Mouse (Mus musculus) cerebellum, adult (tissue): ENCODE data around the gene Olfr193.
"Not testable (repeated sequence)": the region's sequence is repeated elsewhere in the genome, so short reads cannot be mapped to it uniquely, and the experiment has no call there.

Experiments
- ATAC-seq: cut with Nextera tagmentation; 2 replicates; pipeline ENCODE4 v1.9.2; 2017; ENCODE audit warnings: mild to moderate bottlenecking, moderate library complexity, mixed read lengths; ENCODE audit not compliant: insufficient number of reproducible peaks, low FRiP score, low TSS enrichment

The Olfr193 gene

DNA sequence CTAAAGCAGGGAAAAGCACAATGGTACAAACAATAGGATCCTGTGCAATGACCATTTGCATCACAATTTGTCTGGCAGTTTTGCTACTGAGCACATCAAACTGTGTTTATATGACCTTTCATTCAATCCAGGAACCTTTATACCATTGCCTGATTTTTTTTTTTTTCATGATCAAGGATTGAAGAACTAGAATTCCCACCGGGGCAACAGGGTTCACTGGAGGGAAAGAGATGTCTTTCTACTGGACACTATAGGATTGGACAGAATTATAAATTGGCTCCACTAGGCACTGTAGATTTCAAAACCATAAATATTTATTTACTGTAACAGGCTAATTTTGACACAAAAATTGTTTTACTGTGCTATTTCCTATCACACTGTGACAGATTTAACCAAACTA lies at the start of gene Olfr193:
Olfr193 (minus strand) TSS at position 101 of the 400 bp plus-strand sequence.
- no peak for ATAC-seq

- no peak for ATAC-seq
These were observed 40.3 kb upstream of the Olfr193 start for GRCm38 (mm10) chr16:59151996-59152395.

DNA sequence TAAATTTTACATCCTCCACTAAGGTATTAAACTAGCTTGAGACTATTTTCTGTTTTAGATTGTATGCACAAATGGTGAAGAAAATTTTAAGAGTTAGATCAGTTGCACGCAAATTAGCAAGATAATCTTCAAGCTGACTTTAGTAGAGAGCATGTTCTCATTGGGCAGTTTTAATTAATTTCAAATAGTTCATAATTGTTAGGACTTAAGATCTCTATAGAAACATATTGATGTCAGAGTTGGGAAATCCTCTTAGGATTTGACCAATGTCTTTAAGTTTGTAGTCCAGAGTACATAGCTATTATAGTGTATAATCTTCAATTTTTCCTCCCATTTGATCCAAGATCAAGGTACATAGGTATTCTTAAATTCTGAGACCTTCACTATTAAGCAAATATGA lies 35.1 kb upstream of the Olfr193 start, which contains the start of gene Olfr195:
Olfr195 (plus strand) TSS at position 301 of the 400 bp plus-strand sequence.
- no peak for ATAC-seq

GRCm38 (mm10) chr16:59141105-59141504 lies 29.4 kb upstream of the Olfr193 start:
- ATAC-seq: no peak

GRCm38 (mm10) chr16:59130740-59131139 lies 19.1 kb upstream of the Olfr193 start:
- no peak for ATAC-seq

DNA sequence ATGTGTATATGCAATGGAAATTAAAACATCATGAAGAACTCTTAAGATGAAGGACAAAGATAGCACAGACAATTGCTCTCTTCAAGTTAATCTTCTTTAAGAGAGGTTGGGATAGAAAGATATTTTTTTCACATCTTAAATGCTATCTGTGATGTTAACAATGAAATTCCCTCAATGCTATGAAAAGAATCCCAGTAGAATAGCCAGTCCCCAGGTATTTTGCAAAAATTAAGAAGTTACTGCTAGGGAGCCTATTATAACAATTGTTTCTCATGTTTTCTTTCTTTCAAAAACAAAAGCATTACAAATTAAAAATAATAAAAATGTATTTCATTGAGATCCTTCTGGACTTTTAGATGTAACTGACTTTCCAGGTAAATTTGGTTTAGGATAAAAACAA lies 9.3 kb upstream of the Olfr193 start, which contains the start of gene Olfr194:
Olfr194 (minus strand) TSS at position 101 of the 400 bp plus-strand sequence.
- ATAC-seq: no peak

DNA sequence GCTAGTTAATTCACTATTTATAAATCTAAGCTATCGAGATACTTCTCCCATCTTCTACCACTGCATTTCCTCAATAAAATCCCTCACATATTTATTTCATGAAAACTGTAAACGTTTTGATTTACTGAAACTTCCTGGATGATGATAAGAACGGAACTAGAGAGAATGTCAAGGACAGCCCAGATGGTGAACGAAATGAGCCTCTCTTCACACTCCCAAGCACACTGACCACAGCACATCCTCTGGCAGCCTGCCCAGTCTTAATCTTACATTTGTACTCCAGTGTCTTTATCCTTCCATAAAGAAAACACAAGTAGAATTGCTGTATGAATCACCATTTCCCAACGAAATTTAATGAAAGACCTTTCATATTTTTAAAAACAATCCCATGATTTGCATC lies 3.2 kb downstream of the Olfr193 start:
- ATAC-seq: not testable (repeated sequence)

- no peak for ATAC-seq
These were observed 6.4 kb downstream of the Olfr193 start for GRCm38 (mm10) chr16:59105312-59105711.

- ATAC-seq: not testable (repeated sequence)
These were observed 22.0 kb downstream of the Olfr193 start, which contains the start of gene Olfr191 for GRCm38 (mm10) chr16:59089722-59090121. Gene Olfr191, minus strand, starts transcription at chr16:59089822.

- ATAC-seq: not testable (repeated sequence)
These were observed 30.6 kb downstream of the Olfr193 start for GRCm38 (mm10) chr16:59081113-59081512.

- ATAC-seq: 0 out of 2 replicates have a peak, but pooled peaks have one; percentile 10
These were observed 33.8 kb downstream of the Olfr193 start, which contains the start of gene Olfr190 for GRCm38 (mm10) chr16:59077905-59078304. Gene Olfr190, minus strand, starts transcription at chr16:59078005.

- ATAC-seq: no peak
These were observed 38.2 kb downstream of the Olfr193 start for GRCm38 (mm10) chr16:59073520-59073919.

GRCm38 (mm10) chr16:59071755-59072154 lies 39.9 kb downstream of the Olfr193 start:
- no peak for ATAC-seq

DNA sequence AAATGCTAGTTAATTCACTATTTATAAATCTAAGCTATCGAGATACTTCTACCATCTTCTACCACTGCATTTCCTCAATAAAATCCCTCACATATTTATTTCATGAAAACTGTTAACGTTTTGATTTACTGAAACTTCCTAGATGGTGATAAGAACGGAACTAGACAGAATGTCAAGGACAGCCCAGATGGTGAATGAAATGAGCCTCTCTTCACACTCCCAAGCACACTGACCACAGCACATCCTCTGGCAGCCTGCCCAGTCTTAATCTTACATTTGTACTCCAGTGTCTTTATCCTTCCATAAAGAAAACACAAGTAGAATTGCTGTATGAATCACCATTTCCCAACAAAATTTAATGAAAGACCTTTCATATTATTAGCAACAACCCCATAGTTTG lies 49.3 kb downstream of the Olfr193 start:
- not testable (repeated sequence) for ATAC-seq
